Comparison of ENCODE assay signal across 18 mouse cellular contexts in the genomic region with DNA sequence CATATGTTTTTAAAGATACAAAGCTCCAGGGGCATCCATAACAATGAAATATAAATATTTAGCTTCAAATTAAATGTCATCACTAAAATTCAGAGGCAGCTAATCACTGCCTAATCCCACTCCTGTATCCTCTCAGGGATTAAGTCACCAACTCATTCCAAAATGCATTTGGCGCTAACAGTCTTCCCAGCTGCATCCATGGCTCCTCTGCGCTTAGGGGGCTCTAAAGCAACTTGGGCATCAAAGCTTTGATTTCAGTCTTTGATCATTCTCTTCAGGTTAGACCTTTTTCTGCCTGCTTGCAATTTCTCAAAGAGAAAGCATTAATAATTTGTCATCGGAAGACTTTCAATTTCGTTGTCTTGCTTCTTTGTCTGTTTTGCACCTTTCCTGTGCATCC.
"Had no signal": no experiment of that assay in that cellular context is flagged by ENCODE, and none has a peak within 500 bp of the region (broad histone marks: within the 10 kb centered on the region; RNA-seq: fewer than 3 reads in every experiment).

No protein-coding gene starts in this region.

- H3K27me3 ChIP-seq: liver, embryonic 13.5 days; neural tube, embryonic 13.5 days; stomach, embryonic 15.5 days had no signal

- H3K4me1 ChIP-seq: liver, embryonic 13.5 days; neural tube, embryonic 13.5 days; stomach, embryonic 15.5 days had no signal

- H3K9ac ChIP-seq: liver, embryonic 13.5 days; neural tube, embryonic 13.5 days; stomach, embryonic 15.5 days had no signal

- H3K4me3 ChIP-seq: layer of hippocampus, adult 2 months; left cerebral cortex, adult 2 months; liver, embryonic 13.5 days; myocyte; neural tube, embryonic 13.5 days; stomach, embryonic 15.5 days had no signal

- H3K36me3 ChIP-seq: liver, embryonic 13.5 days; neural tube, embryonic 13.5 days; stomach, embryonic 15.5 days had no signal

- H3K9me3 ChIP-seq: liver, embryonic 13.5 days; neural tube, embryonic 13.5 days; stomach, embryonic 15.5 days had no signal

- DNase-seq: kidney, adult 2 months; kidney, postnatal 25 days; layer of hippocampus, adult 9-11 months; liver, embryonic 13.5 days; lung, adult 2 months; lung, postnatal 14 days; lung, postnatal 4 days; retina, postnatal 1 day; right cerebral cortex, postnatal 25 days; spleen, adult 18-20 months; thymus, postnatal 25 days had no signal

- ATAC-seq: intestine, postnatal 0 days had no signal

- H3K4me2 ChIP-seq: liver, embryonic 13.5 days; neural tube, embryonic 13.5 days; stomach, embryonic 15.5 days had no signal

- H3K27ac ChIP-seq: kidney, postnatal 0 days; layer of hippocampus, adult 2 months; left cerebral cortex, adult 2 months; liver, embryonic 13.5 days; neural tube, embryonic 13.5 days; stomach, embryonic 15.5 days had no signal
